Mouse (Mus musculus) cerebellum, adult (tissue): ENCODE data around the gene 3110040N11Rik.
"Not testable (repeated sequence)": the region's sequence is repeated elsewhere in the genome, so short reads cannot be mapped to it uniquely, and the experiment has no call there.

ENCODE experiments used
- ATAC-seq: cut with Nextera tagmentation; 2 replicates; pipeline ENCODE4 v1.9.2; 2017; ENCODE audit warnings: mild to moderate bottlenecking, moderate library complexity, mixed read lengths; ENCODE audit not compliant: insufficient number of reproducible peaks, low FRiP score, low TSS enrichment

3110040N11Rik gene

GRCm38 (mm10) chr7:81789095-81789757 is at the start of gene 3110040N11Rik:
TSS of gene 3110040N11Rik (minus strand) at chr7:81789478.
- ATAC-seq = peak; percentile 99

GRCm38 (mm10) chr7:81837771-81838170 is 48.5 kb upstream of the 3110040N11Rik start:
- ATAC-seq = not testable (repeated sequence)

DNA sequence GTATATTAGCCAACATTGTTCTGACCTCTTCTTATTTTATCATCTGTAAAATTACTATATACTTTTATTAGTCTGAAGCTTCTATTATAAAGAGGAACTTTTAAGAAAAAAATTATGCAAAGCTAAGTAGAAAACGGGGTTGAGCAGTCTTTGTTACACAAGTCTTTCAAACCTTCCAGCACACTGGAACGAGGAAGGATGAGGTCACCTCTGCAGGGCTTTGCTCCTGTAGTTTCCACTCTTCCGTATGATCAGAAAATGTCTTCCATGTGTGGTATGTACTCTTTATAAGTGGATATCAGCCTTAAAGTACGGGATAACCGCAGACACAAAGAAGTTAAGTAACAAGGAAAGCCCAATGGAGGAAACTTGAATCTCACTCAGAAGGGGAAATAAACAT is 46.2 kb upstream of the 3110040N11Rik start:
- ATAC-seq = no peak

- ATAC-seq = no peak
These were observed 45.6 kb upstream of the 3110040N11Rik start for GRCm38 (mm10) chr7:81834847-81835246.

- ATAC-seq = peak; percentile 72
These were observed 40.2 kb upstream of the 3110040N11Rik start, which contains the start of gene Btbd1 for GRCm38 (mm10) chr7:81829379-81829894. TSS of gene Btbd1 (minus strand) at chr7:81829431.

- peak; percentile 59 for ATAC-seq
These were observed 39.6 kb upstream of the 3110040N11Rik start for GRCm38 (mm10) chr7:81828681-81829378.

GRCm38 (mm10) chr7:81827806-81828667 is 38.8 kb upstream of the 3110040N11Rik start:
- no peak for ATAC-seq

GRCm38 (mm10) chr7:81825381-81825780 is 36.1 kb upstream of the 3110040N11Rik start:
- no peak for ATAC-seq

DNA sequence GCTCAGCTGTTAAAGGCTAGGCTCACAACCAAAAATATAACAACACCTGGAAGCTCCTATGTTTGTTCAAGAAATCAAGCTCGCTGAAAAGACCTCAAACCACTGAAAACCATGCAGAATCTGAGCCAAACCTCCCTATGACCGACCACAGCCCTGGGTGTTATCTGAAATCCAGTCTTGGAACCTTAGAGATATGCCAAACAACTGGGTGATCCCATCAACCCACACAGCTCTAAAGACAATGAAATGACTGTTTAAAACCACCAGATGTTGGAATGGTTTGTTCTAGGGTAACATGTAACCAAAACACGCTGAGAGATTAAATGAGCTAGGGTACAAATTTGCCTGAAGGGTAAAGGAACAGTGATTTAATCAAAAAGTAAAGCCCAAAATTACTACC is 35.6 kb upstream of the 3110040N11Rik start:
- ATAC-seq = no peak

- no peak for ATAC-seq
These were observed 16.8 kb upstream of the 3110040N11Rik start for GRCm38 (mm10) chr7:81806067-81806466.

DNA sequence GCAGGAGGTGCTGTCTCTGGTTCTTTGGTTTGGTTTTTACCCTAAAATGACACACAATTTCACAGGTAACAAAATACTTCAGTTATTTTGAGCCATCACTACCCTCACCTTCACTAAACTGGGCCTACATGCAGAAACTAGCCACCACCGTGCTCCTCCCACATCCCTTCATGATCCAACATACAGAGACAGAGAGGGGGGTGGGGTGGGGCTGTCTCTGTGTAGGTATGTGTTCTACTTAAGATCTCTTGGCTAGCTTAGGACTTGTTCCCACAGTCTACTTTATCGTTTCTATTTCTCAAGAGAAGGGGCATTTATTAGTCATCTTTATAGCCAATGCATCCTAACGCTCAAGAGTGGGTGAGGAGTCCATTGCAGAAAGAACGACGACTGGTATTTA is 742 bp downstream of the 3110040N11Rik start:
- ATAC-seq = peak; percentile 23; the same call in 1 of the 2 replicates

GRCm38 (mm10) chr7:81777667-81778218 is 11.5 kb downstream of the 3110040N11Rik start:
- ATAC-seq = no peak

DNA sequence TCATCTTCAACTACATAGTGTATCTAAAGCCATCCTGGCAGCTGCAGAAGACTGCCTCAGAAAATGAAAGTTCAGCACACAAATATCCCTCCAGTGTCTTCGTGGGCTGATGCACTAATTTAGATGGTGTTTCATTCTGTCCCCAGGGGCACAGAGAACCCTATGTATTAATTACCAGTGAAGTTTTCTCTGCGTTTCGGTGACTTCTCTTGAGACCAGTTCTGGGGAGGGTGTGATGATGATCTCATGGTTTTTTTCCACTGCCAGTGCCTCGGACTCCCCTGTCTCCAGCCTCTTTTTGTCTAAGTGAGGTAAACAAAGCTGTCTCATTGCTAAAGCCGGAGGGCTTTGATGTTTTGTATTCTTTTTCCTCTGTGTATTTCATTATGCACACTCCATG is 14.0 kb downstream of the 3110040N11Rik start:
- no peak for ATAC-seq

- no peak for ATAC-seq
These were observed 16.3 kb downstream of the 3110040N11Rik start for GRCm38 (mm10) chr7:81772786-81773539.

GRCm38 (mm10) chr7:81763110-81763845 is 26.0 kb downstream of the 3110040N11Rik start:
- ATAC-seq = peak; percentile 45; the same call in 1 of the 2 replicates

- ATAC-seq = peak; percentile 91
These were observed 26.8 kb downstream of the 3110040N11Rik start, which contains the start of gene Ramac for GRCm38 (mm10) chr7:81762180-81763109. TSS of gene Ramac (plus strand) at chr7:81762925.

- no peak for ATAC-seq
These were observed 41.3 kb downstream of the 3110040N11Rik start for GRCm38 (mm10) chr7:81747956-81748355.

DNA sequence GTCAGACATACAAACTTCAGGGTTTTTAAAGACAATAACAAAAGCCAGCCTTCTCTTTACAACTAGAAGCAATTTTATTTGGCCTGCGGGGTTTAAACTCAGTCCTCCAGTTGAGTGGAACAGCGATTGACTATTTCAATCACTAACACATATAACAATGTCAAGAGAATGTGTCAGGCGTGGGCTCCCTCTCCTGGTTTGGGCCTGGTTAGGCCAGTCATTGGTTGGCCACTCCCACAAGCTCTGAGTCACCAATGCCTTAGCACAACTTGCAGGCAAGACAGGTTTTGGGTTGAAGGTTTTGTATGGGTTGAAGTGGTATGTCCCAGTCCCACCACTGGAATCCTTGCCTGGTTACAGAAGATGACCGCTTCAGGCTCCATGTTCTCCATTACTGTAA is 45.1 kb downstream of the 3110040N11Rik start:
- ATAC-seq = no peak
